8 mouse cellular contexts compared by ENCODE assay signal in the genomic region with DNA sequence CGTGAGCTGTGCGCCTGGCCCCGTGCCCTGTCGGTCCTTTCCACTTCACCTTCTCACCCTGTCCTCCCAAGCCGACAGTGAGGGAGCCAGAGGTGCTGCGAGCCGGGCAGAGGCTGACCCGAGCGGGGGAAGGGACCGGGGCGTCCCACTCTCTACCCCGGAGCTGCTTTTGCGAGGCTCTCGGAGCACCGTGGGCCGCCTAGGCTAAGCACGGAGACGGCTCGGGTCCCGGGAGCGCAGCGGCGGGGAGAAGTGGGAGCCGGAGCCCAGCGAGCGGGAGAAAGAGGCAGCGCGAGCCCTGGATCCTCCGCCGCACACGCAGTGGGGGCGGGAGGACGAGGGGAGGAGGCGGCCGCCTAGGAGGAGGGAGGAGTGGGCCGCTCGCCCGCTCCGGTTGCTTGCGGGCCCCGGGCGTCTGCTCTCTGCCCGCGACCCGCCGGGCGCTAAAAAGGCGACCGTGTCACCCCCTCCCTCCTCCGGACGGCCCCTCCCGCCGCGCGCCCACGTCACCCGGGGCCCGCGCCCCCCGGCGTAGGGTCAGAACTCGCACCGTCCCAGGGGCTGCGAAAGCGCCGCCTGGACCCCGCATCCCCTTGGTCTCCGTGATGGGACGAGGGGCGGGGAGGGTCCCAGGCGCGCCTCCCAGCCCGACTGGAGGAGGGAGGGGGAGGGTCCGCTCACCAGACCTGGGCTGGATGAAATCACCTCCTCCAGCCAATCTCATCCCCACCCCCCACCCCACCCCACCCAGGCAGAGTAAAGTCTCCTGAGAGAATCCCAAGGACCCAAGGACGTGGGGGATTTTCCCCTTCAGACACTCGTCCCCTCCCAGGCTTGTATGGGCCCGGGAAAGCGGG. TPM values are rescaled to one million over a fixed set of nuclear protein-coding genes. Genes with fewer than 3 reads are reported as not detected.
DNase-seq lines count a peak whose midpoint lies in the region; ATAC-seq lines count a peak whose summit lies in the region.

Gene Adamts3, minus strand, starts transcription at position 284 of the 857 bp plus-strand sequence.

- WGBS in embryonic facial prominence, embryonic 10.5 days = under 1% methylated on average over 78 of the region's 78 CpGs
- WGBS in intestine, embryonic 16.5 days = under 1% methylated on average over 72 of the region's 78 CpGs
- under 1% methylated on average over 69 of the region's 78 CpGs for WGBS in limb, embryonic 10.5 days

- H3K27ac ChIP-seq in embryonic facial prominence, embryonic 10.5 days (replicated peaks) = peak within 1 kb of the TSS; percentile 91
- peak within 1 kb of the TSS; percentile 56 for H3K27ac ChIP-seq in intestine, embryonic 16.5 days (ENCODE audit: low read length)
- H3K27ac ChIP-seq in limb, embryonic 10.5 days = peak within 1 kb of the TSS; percentile 91

- peaks cover 5% of the 10 kb centered on the region for H3K9me3 ChIP-seq in embryonic facial prominence, embryonic 10.5 days
- no peaks in the 10 kb centered on the region for H3K9me3 ChIP-seq in intestine, embryonic 16.5 days (ENCODE audit: control insufficient read depth, low read length)
- no peaks in the 10 kb centered on the region for H3K9me3 ChIP-seq in limb, embryonic 10.5 days (replicated peaks)

- H3K4me2 ChIP-seq in intestine, embryonic 16.5 days (ENCODE audit: low read depth, low read length) = peak within 1 kb of the TSS; percentile 100

- no peaks in the 10 kb centered on the region for H3K27me3 ChIP-seq in embryonic facial prominence, embryonic 10.5 days (replicated peaks; ENCODE audit: low read depth, poor library complexity, severe bottlenecking)
- H3K27me3 ChIP-seq in intestine, embryonic 16.5 days (replicated peaks; ENCODE audit: control insufficient read depth, insufficient read depth, low read length) = no peaks in the 10 kb centered on the region
- H3K27me3 ChIP-seq in limb, embryonic 10.5 days (ENCODE audit: low read depth, poor library complexity, severe bottlenecking) = no peaks in the 10 kb centered on the region

- peak; percentile 87 for ATAC-seq in intestine, embryonic 16.5 days

- H3K4me1 ChIP-seq in embryonic facial prominence, embryonic 10.5 days = peaks cover 30% of the 10 kb centered on the region
- no peaks in the 10 kb centered on the region for H3K4me1 ChIP-seq in intestine, embryonic 16.5 days (ENCODE audit: control insufficient read depth, insufficient read depth, low read length)
- H3K4me1 ChIP-seq in limb, embryonic 10.5 days = peaks cover 44% of the 10 kb centered on the region

- H3K36me3 ChIP-seq in embryonic facial prominence, embryonic 10.5 days (replicated peaks) = peaks cover 7% of the 10 kb centered on the region
- no peaks in the 10 kb centered on the region for H3K36me3 ChIP-seq in intestine, embryonic 16.5 days (ENCODE audit: control insufficient read depth, insufficient read depth, low read length)
- H3K36me3 ChIP-seq in limb, embryonic 10.5 days = peaks cover 6% of the 10 kb centered on the region

- DNase-seq in brain, adult 2 months (ENCODE audit: low read depth, low spot score) = peak; percentile 57
- DNase-seq in embryonic facial prominence, embryonic 10.5 days (ENCODE audit: low spot score) = peak; percentile 79
- peak; percentile 96 for DNase-seq in heart, adult 11 months
- peak; percentile 77 for DNase-seq in limb, embryonic 10.5 days (ENCODE audit: low spot score)
- DNase-seq in mesoderm, embryonic 11.5 days (ENCODE audit: low read depth, low spot score) = peak; percentile 65
- DNase-seq in right cerebral cortex, postnatal 36 days (ENCODE audit: low spot score in 2 of 2) = peak; percentile 35 to 37
- DNase-seq in adipocyte (ENCODE audit: low spot score) = no peak

- peak within 1 kb of the TSS; percentile 83 for H3K4me3 ChIP-seq in embryonic facial prominence, embryonic 10.5 days
- peak within 1 kb of the TSS; percentile 67 for H3K4me3 ChIP-seq in intestine, embryonic 16.5 days (ENCODE audit: low read length)
- H3K4me3 ChIP-seq in limb, embryonic 10.5 days = peak within 1 kb of the TSS; percentile 77

- peak within 1 kb of the TSS; percentile 69 for H3K9ac ChIP-seq in intestine, embryonic 16.5 days (ENCODE audit: low read depth, low read length)

RNA-seq across cellular contexts. Expression of gene Adamts3, which starts in this region (rescaled TPM):
- 3.4 and 4.0 TPM in 2 replicates for polyA plus RNA-seq in embryonic facial prominence, embryonic 10.5 days (2016; fragmentation: Nextera tagmentation; extraction: Ambion mirVana)
- polyA plus RNA-seq in intestine, embryonic 16.5 days (2015; fragmentation: Nextera tagmentation; extraction: Ambion mirVana) = 1.4 and 1.5 TPM in 2 replicates
- polyA plus RNA-seq in limb, embryonic 10.5 days (2016; fragmentation: Nextera tagmentation; extraction: Ambion mirVana) = 4.6 and 7.2 TPM in 2 replicates
